Mouse (Mus musculus) liver, embryonic 13.5 days (tissue): Measurements from ENCODE around the gene Tmem222. TPM values are rescaled to one million over a fixed set of nuclear protein-coding genes. Genes with fewer than 3 reads are reported as not detected.
A peak's percentile ranks its signal among the peaks of the same experiment; 100 is the strongest.

ENCODE experiments used
- ATAC-seq: fragments of 200-750 bp; cut with Nextera tagmentation; 2 replicates; pipeline ENCODE4 v1.8.0; 2017; ENCODE audit warnings: low read depth, mild to moderate bottlenecking, moderate number of reproducible peaks, moderate library complexity
- DNase-seq: peaks from one replicate; pipeline ENCODE4 v3.0.0; 2022
- H3K27ac ChIP-seq: fragments of 300-500 bp; sonication (generic); 2 replicates; pipeline ENCODE4 v1.5.1; 2015; ENCODE audit warnings: moderate library complexity, mild to moderate bottlenecking, inconsistent platforms
- H3K27me3 ChIP-seq: fragments of 300-500 bp; sonication (generic); 2 replicates; pipeline ENCODE4 v1.6.1; 2015; ENCODE audit warnings: mild to moderate bottlenecking, inconsistent platforms
- H3K36me3 ChIP-seq: fragments of 300-500 bp; sonication (generic); 2 replicates; pipeline ENCODE4 v1.6.1; 2015; ENCODE audit warnings: mild to moderate bottlenecking, inconsistent platforms
- H3K4me1 ChIP-seq: fragments of 300-500 bp; sonication (generic); replicated peaks from 2 replicates; pipeline ENCODE4 v1.6.1; 2015; ENCODE audit warnings: inconsistent platforms
- H3K4me2 ChIP-seq: fragments of 300-500 bp; sonication (generic); 2 replicates; pipeline ENCODE4 v1.6.1; 2015; ENCODE audit warnings: inconsistent platforms, mild to moderate bottlenecking, moderate library complexity
- H3K4me3 ChIP-seq: fragments of 300-500 bp; sonication (generic); replicated peaks from 2 replicates; pipeline ENCODE4 v1.5.1; 2015; ENCODE audit warnings: mild to moderate bottlenecking, inconsistent platforms
- H3K9ac ChIP-seq: fragments of 300-500 bp; sonication (generic); 2 replicates; pipeline ENCODE4 v1.6.1; 2015; ENCODE audit warnings: mild to moderate bottlenecking, inconsistent platforms
- H3K9me3 ChIP-seq: fragments of 300-500 bp; sonication (generic); replicated peaks from 2 replicates; pipeline ENCODE4 v1.6.1; 2016; ENCODE audit warnings: inconsistent platforms
- WGBS: fragments of 180-500 bp; shearing (Covaris S2); methylation state at CpG from one replicate; pipeline ENCODE4 v1.1.7; 2015; ENCODE audit not compliant: insufficient replicate concordance; 5-methylcytosine and 5-hydroxymethylcytosine counted together
- polyA plus RNA-seq: library from polyadenylated mRNA; unstranded; fragments of >200 nt; fragmentation: Nextera tagmentation; extraction: Ambion mirVana; gene quantifications from 2 replicates; pipeline ENCODE4 v1.2.1, GENCODE M21; 2015

Gene Tmem222
- polyA plus RNA-seq, 1 experiment from 2014 or later: 41.0 TPM

- no peaks in the 10 kb centered on the region for H3K36me3 ChIP-seq
- peak overlapping the region; percentile 29; the same call in 1 of the 2 replicates for H3K4me3 ChIP-seq
- H3K27ac ChIP-seq: no peak overlapping the region
- no peak overlapping the region for H3K9ac ChIP-seq
- peaks cover 49% of the 10 kb centered on the region for H3K4me1 ChIP-seq
- peak overlapping the region; percentile 51 for H3K4me2 ChIP-seq
- peaks cover 69% of the 10 kb centered on the region for H3K27me3 ChIP-seq
- no peaks in the 10 kb centered on the region for H3K9me3 ChIP-seq
- WGBS: 40% methylated on average over 31 of the region's 31 CpGs
- ATAC-seq (no peak), DNase-seq (no peak)
Observed at GRCm38 (mm10) chr4:133251214-133251613, 26.4 kb downstream of the Tmem222 start.

GRCm38 (mm10) chr4:133250609-133251008 is 27.0 kb downstream of the Tmem222 start:
- ATAC-seq (no peak), DNase-seq (peak; percentile 79)
- Histone ChIP-seq H3K27me3 (peaks cover 66% of the 10 kb centered on the region), H3K36me3 (no peaks in the 10 kb centered on the region), H3K9me3 (no peaks in the 10 kb centered on the region), H3K4me1 (peaks cover 55% of the 10 kb centered on the region), H3K4me3 (peak overlapping the region; percentile 29; the same call in 1 of the 2 replicates), H3K27ac (no peak overlapping the region), H3K4me2 (peak overlapping the region; percentile 51), H3K9ac (no peak overlapping the region)
- WGBS: 8% methylated on average over 22 of the region's 22 CpGs

DNA sequence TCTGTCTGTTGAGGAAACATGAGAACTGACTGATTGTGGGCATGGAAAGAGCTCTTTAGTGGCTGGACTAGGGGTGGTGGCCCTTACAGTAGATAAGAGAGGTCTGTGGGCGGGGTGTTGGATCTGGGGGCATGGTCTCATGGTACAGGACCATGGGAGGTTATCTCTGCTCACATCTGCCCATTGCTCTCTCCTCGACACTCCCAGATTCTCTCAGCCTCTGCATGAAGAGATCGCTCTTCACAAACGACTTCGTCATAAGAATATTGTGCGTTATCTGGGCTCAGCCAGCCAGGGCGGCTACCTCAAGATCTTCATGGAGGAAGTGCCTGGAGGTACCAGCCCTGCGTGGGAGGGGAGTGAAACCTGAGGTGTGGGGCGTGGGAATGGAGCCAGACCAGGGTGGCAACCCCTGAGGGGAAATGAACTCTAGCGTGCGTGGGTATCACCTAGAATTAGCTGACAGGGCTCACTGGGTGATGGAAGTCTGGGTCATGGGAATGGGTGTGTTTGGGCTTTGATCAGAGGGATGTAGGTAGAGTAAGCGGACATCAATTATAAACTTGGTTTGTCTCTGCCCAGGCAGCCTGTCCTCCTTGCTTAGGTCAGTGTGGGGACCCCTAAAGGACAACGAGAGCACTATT is 29.7 kb downstream of the Tmem222 start:
- H3K4me3 ChIP-seq: peak overlapping the region; percentile 26
- peaks cover 82% of the 10 kb centered on the region for H3K4me1 ChIP-seq
- H3K9me3 ChIP-seq: no peaks in the 10 kb centered on the region
- peak overlapping the region; percentile 86 for H3K27ac ChIP-seq
- H3K36me3 ChIP-seq: no peaks in the 10 kb centered on the region
- DNase-seq (peak; percentile 83), ATAC-seq (peak; percentile 92)
- WGBS: 9% methylated on average over 13 of the region's 13 CpGs
- peak overlapping the region; percentile 48 for H3K9ac ChIP-seq
- H3K27me3 ChIP-seq: peaks cover 58% of the 10 kb centered on the region
- H3K4me2 ChIP-seq: peak overlapping the region; percentile 59

DNA sequence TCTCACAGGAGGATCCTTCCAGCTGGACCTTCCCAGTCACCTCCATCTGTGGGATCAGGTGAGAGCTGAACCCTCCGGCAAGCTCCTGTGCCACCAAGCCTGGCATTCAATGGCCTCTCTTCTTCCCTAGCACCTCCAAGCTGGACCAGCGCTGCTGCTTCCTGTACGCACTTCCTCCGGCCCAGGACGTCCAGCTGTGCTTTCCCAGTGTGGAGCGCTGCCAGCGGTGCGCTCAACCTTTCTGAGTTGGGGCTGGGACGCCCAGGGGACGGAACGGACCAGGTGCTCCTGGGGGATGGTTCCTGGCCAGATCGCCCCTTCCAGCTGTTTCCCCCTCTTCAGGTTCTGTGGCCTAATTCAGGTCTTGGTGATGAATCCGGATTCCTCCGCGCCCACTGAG is 30.5 kb downstream of the Tmem222 start:
- no peak for DNase-seq
- Histone ChIP-seq H3K4me2 (peak overlapping the region; percentile 59), H3K4me1 (peaks cover 91% of the 10 kb centered on the region), H3K27ac (peak overlapping the region; percentile 86), H3K9me3 (no peaks in the 10 kb centered on the region), H3K4me3 (peak overlapping the region; percentile 26; the same call in 1 of the 2 replicates), H3K36me3 (no peaks in the 10 kb centered on the region), H3K27me3 (peaks cover 60% of the 10 kb centered on the region), H3K9ac (peak overlapping the region; percentile 46)
- 52% methylated on average over 15 of the region's 15 CpGs for WGBS
- no peak for ATAC-seq

GRCm38 (mm10) chr4:133244289-133244688 is 33.3 kb downstream of the Tmem222 start:
- ATAC-seq (no peak), DNase-seq (no peak)
- WGBS: 14% methylated on average over 1 of the region's 1 CpGs
- Histone ChIP-seq H3K4me3 (no peak overlapping the region), H3K4me2 (peak overlapping the region; percentile 19; the same call in 1 of the 2 replicates), H3K27ac (peak overlapping the region; percentile 37), H3K4me1 (peaks cover 97% of the 10 kb centered on the region), H3K27me3 (peaks cover 33% of the 10 kb centered on the region), H3K36me3 (no peaks in the 10 kb centered on the region), H3K9me3 (no peaks in the 10 kb centered on the region), H3K9ac (peak overlapping the region; percentile 4)

DNA sequence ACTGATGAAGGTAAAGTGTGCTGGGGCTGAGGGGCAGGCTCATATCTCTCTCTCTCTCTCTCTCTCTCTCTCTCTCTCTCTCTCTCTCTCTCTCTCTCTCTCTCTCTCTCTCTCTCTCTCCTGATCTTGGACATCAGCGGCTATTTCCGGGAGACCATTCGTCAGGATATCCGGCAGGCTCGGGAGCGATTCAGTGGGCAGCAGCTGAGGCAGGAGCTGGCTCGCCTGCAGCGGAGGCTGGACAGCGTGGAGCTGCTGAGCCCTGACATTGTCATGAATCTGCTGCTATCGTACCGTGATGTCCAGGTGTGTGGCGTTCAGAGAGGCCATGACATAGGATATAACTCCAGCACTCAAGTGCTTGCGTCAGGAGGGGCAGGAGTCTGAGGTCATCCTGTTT is 34.1 kb downstream of the Tmem222 start:
- DNase-seq: no peak
- no peak overlapping the region for H3K4me2 ChIP-seq
- peak overlapping the region; percentile 4; the same call in 1 of the 2 replicates for H3K9ac ChIP-seq
- H3K36me3 ChIP-seq: no peaks in the 10 kb centered on the region
- ATAC-seq: no peak
- peaks cover 98% of the 10 kb centered on the region for H3K4me1 ChIP-seq
- H3K27me3 ChIP-seq: peaks cover 32% of the 10 kb centered on the region
- H3K9me3 ChIP-seq: no peaks in the 10 kb centered on the region
- peak overlapping the region; percentile 51 for H3K27ac ChIP-seq
- H3K4me3 ChIP-seq: no peak overlapping the region
- 56% methylated on average over 13 of the region's 13 CpGs for WGBS

DNA sequence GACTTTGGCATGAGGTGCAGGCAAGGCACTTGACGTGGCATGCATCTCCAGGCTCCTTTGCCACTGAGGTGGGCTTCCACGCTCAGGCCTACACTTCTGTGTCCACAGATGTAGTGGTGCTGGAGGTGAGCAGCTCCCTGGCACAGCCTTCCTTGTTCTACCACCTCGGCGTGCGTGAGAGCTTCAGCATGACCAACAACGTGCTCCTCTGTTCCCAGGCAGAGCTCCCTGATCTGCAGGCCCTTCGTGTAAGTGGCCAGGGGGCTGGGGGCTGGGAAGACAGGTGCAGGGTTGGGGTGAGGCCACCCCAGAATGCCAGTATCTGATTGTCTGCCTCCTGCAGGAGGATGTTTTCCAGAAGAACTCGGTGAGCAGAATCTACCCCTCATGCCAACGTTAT is 34.9 kb downstream of the Tmem222 start:
- Histone ChIP-seq H3K9ac (no peak overlapping the region), H3K4me1 (peaks cover 98% of the 10 kb centered on the region), H3K9me3 (no peaks in the 10 kb centered on the region), H3K36me3 (no peaks in the 10 kb centered on the region), H3K27ac (0 out of 2 replicates have a peak overlapping the region, but pooled peaks have one; percentile 84), H3K4me3 (no peak overlapping the region), H3K4me2 (no peak overlapping the region), H3K27me3 (peaks cover 27% of the 10 kb centered on the region)
- ATAC-seq (no peak), DNase-seq (no peak)
- WGBS: 70% methylated on average over 9 of the region's 9 CpGs

DNA sequence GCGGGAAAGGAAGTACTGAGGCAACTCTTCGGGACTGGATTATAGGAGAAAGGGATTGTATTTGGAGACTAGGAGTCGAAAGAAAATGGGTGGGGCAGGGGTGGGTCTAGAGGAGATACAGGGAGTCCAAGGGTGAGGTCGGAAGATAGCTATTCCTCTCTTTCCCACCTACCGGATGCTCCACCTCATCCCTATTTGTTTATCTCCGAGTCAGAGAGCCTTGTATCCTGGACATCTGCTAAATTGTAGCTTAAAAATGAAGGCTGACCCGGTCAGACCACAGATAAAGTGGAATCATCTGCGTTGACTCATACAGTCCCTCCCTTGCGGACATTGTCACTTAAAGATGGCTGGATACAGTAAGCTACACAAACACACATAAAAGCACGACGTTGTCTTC is 35.7 kb downstream of the Tmem222 start:
- Histone ChIP-seq H3K9me3 (no peaks in the 10 kb centered on the region), H3K4me2 (peak overlapping the region; percentile 100), H3K27ac (peak overlapping the region; percentile 84; the same call in 1 of the 2 replicates), H3K36me3 (no peaks in the 10 kb centered on the region), H3K4me1 (peaks cover 90% of the 10 kb centered on the region), H3K9ac (no peak overlapping the region), H3K4me3 (peak overlapping the region; percentile 74), H3K27me3 (peaks cover 19% of the 10 kb centered on the region; the same call in 1 of the 2 replicates)
- WGBS: 16% methylated on average over 11 of the region's 11 CpGs
- no peak for ATAC-seq
- no peak for DNase-seq

GRCm38 (mm10) chr4:133240934-133241908 is 36.4 kb downstream of the Tmem222 start:
- WGBS: under 1% methylated on average over 78 of the region's 78 CpGs
- H3K4me3 ChIP-seq: peak overlapping the region; percentile 74
- peaks cover 84% of the 10 kb centered on the region for H3K4me1 ChIP-seq
- ATAC-seq: peak; percentile 86
- DNase-seq: peak; percentile 65
- no peaks in the 10 kb centered on the region for H3K9me3 ChIP-seq
- peak overlapping the region; percentile 100 for H3K4me2 ChIP-seq
- H3K27ac ChIP-seq: peak overlapping the region; percentile 84
- peak overlapping the region; percentile 85 for H3K9ac ChIP-seq
- no peaks in the 10 kb centered on the region for H3K36me3 ChIP-seq
- H3K27me3 ChIP-seq: peaks cover 12% of the 10 kb centered on the region; the same call in 1 of the 2 replicates

- Histone ChIP-seq H3K27ac (peak within 1 kb of the TSS; percentile 84), H3K9ac (peak within 1 kb of the TSS; percentile 85), H3K4me2 (peak within 1 kb of the TSS; percentile 100), H3K9me3 (no peaks in the 10 kb centered on the region), H3K27me3 (peaks cover 9% of the 10 kb centered on the region; the same call in 1 of the 2 replicates), H3K36me3 (no peaks in the 10 kb centered on the region), H3K4me1 (peaks cover 76% of the 10 kb centered on the region), H3K4me3 (peak within 1 kb of the TSS; percentile 74)
- peak; percentile 52 for DNase-seq
- peak; percentile 68 for ATAC-seq
- WGBS: 2% methylated on average over 16 of the region's 16 CpGs
Observed at GRCm38 (mm10) chr4:133240490-133240921, 37.1 kb downstream of the Tmem222 start, which contains the start of gene Map3k6. TSS of gene Map3k6 (plus strand) at chr4:133240818.

DNA sequence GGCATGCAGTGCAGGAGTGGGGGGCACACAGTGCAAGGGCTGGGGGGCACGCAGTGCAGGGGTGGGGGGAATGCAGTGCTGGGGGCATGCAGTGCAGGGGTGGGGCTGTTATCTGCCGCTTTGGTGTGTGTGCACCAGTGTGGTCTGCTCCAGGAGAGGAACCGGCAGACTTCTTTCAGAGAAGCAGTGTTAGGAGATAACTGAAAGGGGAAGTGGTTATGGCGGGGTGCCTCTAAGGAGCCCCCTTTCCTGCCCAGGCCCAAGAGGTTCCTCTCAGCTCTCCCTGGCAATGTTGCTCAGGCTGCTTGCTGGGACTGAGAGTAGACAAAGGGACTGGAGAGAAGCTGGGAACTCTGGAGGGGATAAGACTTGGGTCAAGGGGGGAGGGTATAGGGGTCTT is 39.7 kb downstream of the Tmem222 start:
- H3K9ac ChIP-seq: no peak overlapping the region
- peaks cover 50% of the 10 kb centered on the region for H3K4me1 ChIP-seq
- no peak overlapping the region for H3K4me3 ChIP-seq
- 14% methylated on average over 4 of the region's 4 CpGs for WGBS
- DNase-seq (no peak), ATAC-seq (peak; percentile 12)
- no peaks in the 10 kb centered on the region for H3K36me3 ChIP-seq
- H3K9me3 ChIP-seq: no peaks in the 10 kb centered on the region
- no peak overlapping the region for H3K4me2 ChIP-seq
- peaks cover 5% of the 10 kb centered on the region; the same call in 1 of the 2 replicates for H3K27me3 ChIP-seq
- H3K27ac ChIP-seq: 0 out of 2 replicates have a peak overlapping the region, but pooled peaks have one; percentile 32
